Mouse (Mus musculus) lung, postnatal 0 days (tissue): ENCODE measurements at regions not wholly inside any gene's neighbourhood (a gene's known extent, or its start where the extent isn't known, plus 50 kb on each side); places are given as distances from the start of the nearest gene placed in this dataset.

ENCODE experiments used
- ATAC-seq: fragments of 200-750 bp; cut with Nextera tagmentation; 2 replicates; pipeline ENCODE4 v1.8.0; 2017; ENCODE audit warnings: moderate library complexity
- DNase-seq: peaks from one replicate; pipeline ENCODE4 v3.0.0-alpha.2; 2016; ENCODE audit warnings: low spot score
- H3K27ac ChIP-seq: fragments of 300-500 bp; sonication (generic); 2 replicates; pipeline ENCODE4 v1.5.1; 2014; ENCODE audit warnings: antibody characterized with exemption, mild to moderate bottlenecking, low read length, mixed read lengths
- H3K27me3 ChIP-seq: fragments of 300-500 bp; sonication (generic); replicated peaks from 2 replicates; pipeline ENCODE4 v1.6.1; 2014; ENCODE audit warnings: low read length, mixed read lengths; ENCODE audit not compliant: insufficient read depth
- H3K36me3 ChIP-seq: fragments of 300-500 bp; sonication (generic); 2 replicates; pipeline ENCODE4 v1.6.1; 2014; ENCODE audit warnings: low read length, mixed read lengths; ENCODE audit not compliant: insufficient read depth
- H3K4me1 ChIP-seq: fragments of 300-500 bp; sonication (generic); 2 replicates; pipeline ENCODE4 v1.6.1; 2014; ENCODE audit warnings: antibody characterized with exemption, low read depth, low read length, mixed read lengths; ENCODE audit not compliant: insufficient read depth
- H3K4me2 ChIP-seq: fragments of 300-500 bp; sonication (generic); replicated peaks from 2 replicates; pipeline ENCODE4 v1.6.1; 2014; ENCODE audit warnings: low read depth, mild to moderate bottlenecking, low read length, moderate library complexity, mixed read lengths
- H3K4me3 ChIP-seq: fragments of 300-500 bp; sonication (generic); 2 replicates; pipeline ENCODE4 v1.5.1; 2014; ENCODE audit warnings: low read depth, low read length
- H3K9ac ChIP-seq: fragments of 300-500 bp; sonication (generic); replicated peaks from 2 replicates; pipeline ENCODE4 v1.6.1; 2014; ENCODE audit warnings: low read depth, mild to moderate bottlenecking
- H3K9me3 ChIP-seq: fragments of 300-500 bp; sonication (generic); 2 replicates; pipeline ENCODE4 v1.6.1; 2016; ENCODE audit warnings: low read length, mixed read lengths
- CTCF ChIP-seq: IDR thresholded peaks from 2 replicates; pipeline ENCODE4 v1.5.1; 2016; ENCODE audit warnings: antibody characterized with exemption, mild to moderate bottlenecking
- EP300 ChIP-seq: IDR thresholded peaks from 2 replicates; pipeline ENCODE4 v1.6.1; 2016; ENCODE audit warnings: antibody characterized with exemption, mild to moderate bottlenecking, control low read depth
- WGBS: fragments of 180-500 bp; shearing (Covaris S2); extraction: QIAGEN DNeasy Blood & Tissue Kit; methylation state at CpG from one replicate; pipeline ENCODE4 v1.1.7; 2014; 5-methylcytosine and 5-hydroxymethylcytosine counted together

GRCm38 (mm10) chr8:48937144-48937543, 93.4 kb upstream of the Tenm3 start:
- no peak overlapping the region for H3K4me2 ChIP-seq
- no peak for ATAC-seq
- WGBS, result 80% methylated on average over 3 of the region's 3 CpGs
- H3K4me3 ChIP-seq, result no peak overlapping the region
- TF ChIP-seq EP300, result no peak
- no peaks in the 10 kb centered on the region for H3K4me1 ChIP-seq
- H3K9me3 ChIP-seq, result no peaks in the 10 kb centered on the region
- no peaks in the 10 kb centered on the region for H3K27me3 ChIP-seq
- H3K36me3 ChIP-seq, result no peaks in the 10 kb centered on the region
- no peak overlapping the region for H3K27ac ChIP-seq
- DNase-seq, result no peak
- no peak overlapping the region for H3K9ac ChIP-seq

DNA sequence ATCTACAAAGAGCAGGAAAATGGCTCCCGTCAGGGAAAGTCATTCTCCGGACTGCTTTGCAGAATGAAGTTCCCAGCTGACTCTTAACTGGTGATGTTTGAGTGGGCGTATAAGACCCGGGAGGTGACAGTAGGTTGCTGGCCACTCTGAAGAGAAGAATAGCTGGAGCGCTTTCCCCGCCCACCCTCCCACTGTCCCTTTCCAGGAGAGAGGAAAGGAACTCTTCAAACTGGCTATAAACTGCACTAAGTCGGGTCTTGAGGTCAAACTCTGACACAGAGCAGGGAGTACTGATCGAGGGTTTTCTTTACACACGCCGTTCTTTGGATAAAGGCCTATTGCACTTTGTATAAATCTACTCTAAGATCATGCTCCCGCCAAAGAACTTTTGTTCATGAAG, 83.4 kb upstream of the Tenm3 start:
- H3K9me3 ChIP-seq, result no peaks in the 10 kb centered on the region
- H3K4me2 ChIP-seq, result no peak overlapping the region

DNA sequence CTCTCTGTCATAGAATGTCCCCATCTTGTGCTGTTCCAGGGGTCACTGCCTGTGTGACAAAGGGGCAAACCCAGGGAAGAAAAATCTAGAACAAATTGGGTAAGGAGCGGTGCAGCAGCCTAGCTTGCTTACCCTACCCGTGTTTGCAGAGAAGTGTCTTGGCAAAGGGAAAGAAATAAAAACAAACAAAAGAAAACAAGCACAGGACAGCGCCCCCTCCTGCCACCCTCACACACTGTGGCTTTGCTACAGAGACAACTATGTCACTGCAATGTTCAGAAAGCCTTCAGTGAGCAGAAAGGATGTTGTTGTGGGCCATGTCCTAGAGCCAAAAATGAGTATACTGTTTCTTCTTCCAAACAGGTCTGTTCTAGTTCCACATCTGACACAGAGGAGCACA, 71.5 kb upstream of the Tenm3 start:
- no peaks in the 10 kb centered on the region for H3K27me3 ChIP-seq
- TF ChIP-seq CTCF (peak; percentile 19; the same call in 1 of the 2 replicates), EP300 (no peak)
- ATAC-seq (no peak), DNase-seq (no peak)
- whole genome bisulfite sequencing, result 38% methylated on average over 3 of the region's 3 CpGs
- no peaks in the 10 kb centered on the region for H3K9me3 ChIP-seq
- no peak overlapping the region for H3K27ac ChIP-seq
- H3K4me3 ChIP-seq, result no peak overlapping the region
- H3K4me1 ChIP-seq, result no peaks in the 10 kb centered on the region
- H3K36me3 ChIP-seq, result no peaks in the 10 kb centered on the region
- H3K4me2 ChIP-seq, result no peak overlapping the region
- no peak overlapping the region for H3K9ac ChIP-seq

More for the DNA sequence above, 83.4 kb upstream of the Tenm3 start:
- no peak for ATAC-seq
- H3K27me3 ChIP-seq, result no peaks in the 10 kb centered on the region
- no peak for TF ChIP-seq EP300
- no peak for TF ChIP-seq CTCF
- H3K4me3 ChIP-seq, result no peak overlapping the region
- 79% methylated on average over 11 of the region's 11 CpGs for WGBS
- no peaks in the 10 kb centered on the region for H3K36me3 ChIP-seq
- no peak overlapping the region for H3K27ac ChIP-seq
- DNase-seq, result no peak
- H3K4me1 ChIP-seq, result no peaks in the 10 kb centered on the region
- H3K9ac ChIP-seq, result no peak overlapping the region

GRCm38 (mm10) chr8:48912842-48913241, 69.1 kb upstream of the Tenm3 start:
- no peak overlapping the region for H3K4me2 ChIP-seq
- DNase-seq (no peak), ATAC-seq (no peak)
- H3K27me3 ChIP-seq, result no peaks in the 10 kb centered on the region
- H3K4me1 ChIP-seq, result no peaks in the 10 kb centered on the region
- H3K4me3 ChIP-seq, result no peak overlapping the region
- no peak overlapping the region for H3K9ac ChIP-seq
- 52% methylated on average over 4 of the region's 4 CpGs for whole genome bisulfite sequencing
- TF ChIP-seq CTCF, result no peak
- no peak for TF ChIP-seq EP300
- H3K36me3 ChIP-seq, result no peaks in the 10 kb centered on the region
- no peaks in the 10 kb centered on the region for H3K9me3 ChIP-seq
- H3K27ac ChIP-seq, result no peak overlapping the region

- 65% methylated on average over 6 of the region's 6 CpGs for WGBS
- TF ChIP-seq CTCF (no peak), EP300 (no peak)
- ATAC-seq (no peak), DNase-seq (no peak)
- Histone ChIP-seq H3K4me3 (no peak overlapping the region), H3K9ac (no peak overlapping the region), H3K27me3 (no peaks in the 10 kb centered on the region), H3K36me3 (no peaks in the 10 kb centered on the region), H3K4me1 (no peaks in the 10 kb centered on the region), H3K9me3 (no peaks in the 10 kb centered on the region), H3K4me2 (no peak overlapping the region), H3K27ac (no peak overlapping the region)
Measured at GRCm38 (mm10) chr8:48901668-48902406, 58.1 kb upstream of the Tenm3 start.

- TF ChIP-seq CTCF (no peak), EP300 (no peak)
- DNase-seq, result no peak
- Histone ChIP-seq H3K27ac (no peak overlapping the region), H3K4me1 (no peaks in the 10 kb centered on the region), H3K9me3 (no peaks in the 10 kb centered on the region), H3K4me3 (no peak overlapping the region), H3K9ac (no peak overlapping the region), H3K27me3 (no peaks in the 10 kb centered on the region), H3K4me2 (no peak overlapping the region), H3K36me3 (no peaks in the 10 kb centered on the region)
- no peak for ATAC-seq
- 82% methylated on average over 2 of the region's 2 CpGs for WGBS
Measured at GRCm38 (mm10) chr8:48896687-48897086, 52.9 kb upstream of the Tenm3 start.

DNA sequence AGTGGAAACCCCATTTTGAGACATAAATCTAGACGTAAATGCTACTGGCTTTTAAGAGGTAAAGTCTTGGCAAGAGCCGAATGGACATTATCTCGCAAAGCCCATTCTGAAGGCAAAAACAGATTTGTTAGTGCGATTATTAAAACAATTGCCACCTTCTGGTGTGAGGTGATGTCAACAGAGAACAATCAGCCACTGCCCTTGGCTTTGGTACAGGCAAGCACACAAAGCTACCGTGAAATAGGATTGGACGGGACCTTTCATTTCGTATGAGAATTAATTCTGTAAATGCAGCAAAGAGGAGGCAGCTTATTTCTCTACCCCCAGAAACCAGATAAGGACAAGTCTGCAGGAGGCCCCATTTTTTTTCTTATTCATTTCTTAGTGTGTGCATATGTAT, 52.5 kb upstream of the Tenm3 start:
- Histone ChIP-seq H3K36me3 (no peaks in the 10 kb centered on the region), H3K4me2 (no peak overlapping the region), H3K9ac (no peak overlapping the region), H3K27me3 (no peaks in the 10 kb centered on the region), H3K9me3 (no peaks in the 10 kb centered on the region), H3K27ac (no peak overlapping the region), H3K4me3 (no peak overlapping the region), H3K4me1 (no peaks in the 10 kb centered on the region)
- TF ChIP-seq CTCF (no peak), EP300 (no peak)
- 79% methylated on average over 7 of the region's 7 CpGs for WGBS
- no peak for DNase-seq
- ATAC-seq, result no peak
